Mouse (Mus musculus) testis, adult 2 months (tissue): Measurements from ENCODE around the gene Prcd. TPM values are rescaled to one million over a fixed set of nuclear protein-coding genes. Genes with fewer than 3 reads are reported as not detected.

Experiments
- H3K27ac ChIP-seq: fragments of 200-500 bp; 2 replicates; pipeline ENCODE4 v1.5.1; 2012; ENCODE audit warnings: low read depth, low read length; ENCODE audit not compliant: control insufficient read depth, insufficient read depth
- H3K27me3 ChIP-seq: fragments of 200-500 bp; 2 replicates; pipeline ENCODE4 v1.6.1; 2012; ENCODE audit warnings: mild to moderate bottlenecking, low read length, moderate library complexity; ENCODE audit not compliant: control insufficient read depth, insufficient read depth
- H3K36me3 ChIP-seq: fragments of 200-500 bp; 2 replicates; pipeline ENCODE4 v1.6.1; 2012; ENCODE audit warnings: mild to moderate bottlenecking, low read length; ENCODE audit not compliant: control insufficient read depth, insufficient read depth
- H3K4me1 ChIP-seq: fragments of 200-500 bp; 2 replicates; pipeline ENCODE4 v1.6.1; 2012; ENCODE audit warnings: low read length; ENCODE audit not compliant: control insufficient read depth, insufficient read depth
- H3K4me3 ChIP-seq: fragments of 200-500 bp; 2 replicates; pipeline ENCODE4 v1.5.1; 2012; ENCODE audit warnings: low read depth, mild to moderate bottlenecking, low read length, moderate library complexity, mixed read lengths; ENCODE audit not compliant: control insufficient read depth
- CTCF ChIP-seq: fragments of 200-500 bp; IDR thresholded peaks from 2 replicates; pipeline ENCODE4 v1.5.1; 2012; ENCODE audit warnings: low read depth, mild to moderate bottlenecking, inconsistent platforms, low read length, moderate library complexity; ENCODE audit not compliant: control insufficient read depth, insufficient read depth, insufficient replicate concordance
- POLR2A ChIP-seq: fragments of 200-500 bp; IDR thresholded peaks from 2 replicates; pipeline ENCODE4 v1.6.1; 2012; ENCODE audit warnings: low read depth, mild to moderate bottlenecking, inconsistent platforms, low read length, moderate library complexity; ENCODE audit not compliant: control insufficient read depth
- polyA plus RNA-seq: library from polyadenylated mRNA; depleted of rRNA; stranded (reverse); fragments of >200 nt; gene quantifications from 2 replicates; pipeline ENCODE4 v1.2.3, GENCODE M21; 2012

Gene Prcd
- polyA plus RNA-seq, 1 experiment = 7.8 TPM

DNA sequence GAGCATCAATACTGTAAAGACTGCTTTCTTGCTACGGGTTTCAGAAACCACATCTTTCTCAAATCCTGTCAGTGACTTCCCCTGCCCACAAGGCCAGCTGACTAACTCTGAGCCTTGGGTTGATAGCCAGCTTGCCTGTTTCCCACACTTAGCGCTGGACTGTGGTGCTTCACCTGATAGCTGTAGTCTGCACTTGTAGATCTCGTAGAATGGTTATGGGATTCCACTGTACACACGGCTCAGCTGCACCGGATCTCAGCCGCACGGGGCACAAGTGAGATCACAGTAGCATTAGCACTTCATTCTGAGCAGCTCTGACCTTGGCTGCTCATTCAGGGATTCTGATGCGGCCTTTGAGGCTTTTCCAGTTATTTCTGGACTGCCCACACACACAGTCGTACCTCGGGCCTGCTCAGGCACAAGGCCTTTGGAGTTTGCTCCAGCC is 15.1 kb downstream of the Prcd start:
- Histone ChIP-seq H3K27me3 (no peaks in the 10 kb centered on the region), H3K4me3 (no peak overlapping the region), H3K36me3 (peaks cover 2% of the 10 kb centered on the region; the same call in 1 of the 2 replicates), H3K4me1 (peaks cover 20% of the 10 kb centered on the region), H3K27ac (peak overlapping the region; percentile 59)
- TF ChIP-seq POLR2A (no peak), CTCF (peak; percentile 10; the same call in 1 of the 2 replicates)

DNA sequence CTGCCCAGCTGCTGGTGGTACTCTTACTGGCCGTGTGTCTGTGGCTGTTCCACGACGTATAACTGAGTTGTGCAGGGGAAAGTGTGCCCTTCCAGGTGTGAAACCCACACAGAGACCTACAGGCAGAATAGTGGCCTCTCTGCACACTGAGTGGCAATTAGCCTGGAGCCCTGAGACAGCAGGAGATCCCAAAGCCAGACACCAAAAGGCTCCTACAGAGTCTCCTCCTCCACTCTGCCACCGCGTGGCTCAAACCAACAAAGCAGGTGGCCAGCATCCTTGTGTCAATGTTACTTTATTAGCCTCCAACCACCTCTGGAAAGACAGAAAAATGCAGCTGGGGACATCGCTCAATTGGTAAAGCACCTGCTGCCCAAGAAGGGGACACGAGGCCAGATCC is 15.5 kb downstream of the Prcd start:
- TF ChIP-seq CTCF (0 out of 2 replicates have a peak, but pooled peaks have one; percentile 0), POLR2A (no peak)
- Histone ChIP-seq H3K36me3 (peaks cover 2% of the 10 kb centered on the region; the same call in 1 of the 2 replicates), H3K27ac (peak overlapping the region; percentile 59; the same call in 1 of the 2 replicates), H3K27me3 (no peaks in the 10 kb centered on the region), H3K4me1 (peaks cover 19% of the 10 kb centered on the region), H3K4me3 (no peak overlapping the region)

DNA sequence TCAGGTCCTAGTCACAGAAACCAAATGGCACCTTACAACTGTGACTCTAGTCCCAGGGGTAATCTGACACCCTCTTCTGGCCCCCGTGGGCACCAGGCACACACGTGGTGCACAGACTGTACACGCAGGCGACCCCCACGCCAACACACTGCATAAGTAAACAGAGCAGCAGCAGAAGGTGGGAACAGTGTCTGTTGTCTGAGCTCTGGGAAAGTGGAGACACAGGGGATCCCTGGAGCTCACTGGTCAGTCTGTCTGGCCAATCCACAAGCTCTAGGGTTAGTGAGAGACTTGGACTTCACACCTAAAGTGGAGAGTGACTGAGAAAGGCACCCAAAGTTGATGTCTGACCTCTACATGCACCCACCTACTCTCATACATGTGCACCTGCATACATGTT is 16.0 kb downstream of the Prcd start:
- no peak overlapping the region; the same call in 1 of the 2 replicates for H3K4me3 ChIP-seq
- H3K36me3 ChIP-seq = peaks cover 2% of the 10 kb centered on the region; the same call in 1 of the 2 replicates
- no peak overlapping the region; the same call in 1 of the 2 replicates for H3K27ac ChIP-seq
- H3K27me3 ChIP-seq = no peaks in the 10 kb centered on the region
- H3K4me1 ChIP-seq = peaks cover 18% of the 10 kb centered on the region
- TF ChIP-seq POLR2A = no peak
- no peak for TF ChIP-seq CTCF

DNA sequence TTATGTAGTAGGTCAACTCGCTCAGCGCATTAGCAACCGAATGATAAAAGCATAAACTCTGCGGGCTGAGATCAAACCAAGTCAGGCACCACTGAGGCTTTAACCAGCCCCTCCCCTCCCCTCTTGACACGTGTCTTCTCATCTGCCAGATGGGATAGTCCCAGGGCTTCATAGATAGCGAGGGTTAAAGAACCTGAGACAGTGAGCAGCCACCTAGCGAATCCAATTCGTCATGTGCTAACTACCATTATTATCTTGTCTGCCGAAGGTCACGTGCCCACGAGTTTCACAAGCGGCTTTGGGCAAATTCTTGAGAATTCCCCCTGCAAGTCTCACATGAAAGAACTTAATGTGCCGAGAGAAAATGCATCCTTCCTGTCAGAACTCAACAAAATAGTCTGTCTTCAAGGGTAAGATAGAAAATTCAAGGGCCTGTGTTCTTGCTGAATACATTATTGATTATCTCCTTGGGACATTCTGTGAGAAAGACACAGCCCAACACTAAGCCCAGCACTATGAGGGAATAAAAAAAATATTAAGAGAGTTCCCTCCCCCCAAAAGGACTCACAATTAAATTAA is 16.5 kb downstream of the Prcd start:
- peaks cover 18% of the 10 kb centered on the region for H3K4me1 ChIP-seq
- H3K27ac ChIP-seq = no peak overlapping the region
- peak overlapping the region; percentile 40; the same call in 1 of the 2 replicates for H3K4me3 ChIP-seq

DNA sequence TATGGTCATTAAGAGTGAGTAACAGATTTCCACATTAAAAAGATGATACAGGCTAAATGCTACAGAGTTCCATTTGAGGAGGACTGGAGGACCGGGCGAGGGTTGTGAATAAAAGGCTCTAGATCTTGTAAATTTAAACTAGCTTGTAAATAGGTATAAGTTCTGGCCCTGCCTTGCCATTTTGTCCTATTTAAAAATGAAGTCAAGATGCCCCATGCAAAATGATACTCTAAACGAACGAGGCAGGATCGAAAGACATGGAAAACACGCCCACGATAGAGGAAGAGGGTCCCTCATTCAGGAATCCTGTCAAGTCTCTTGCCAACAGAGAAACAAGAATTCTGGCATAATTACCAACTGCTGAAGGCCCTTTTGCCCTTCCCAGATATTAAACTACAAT is 17.1 kb downstream of the Prcd start:
- TF ChIP-seq CTCF (no peak), POLR2A (no peak)
- H3K4me3 ChIP-seq = peak overlapping the region; percentile 94
- H3K36me3 ChIP-seq = peaks cover 2% of the 10 kb centered on the region; the same call in 1 of the 2 replicates
- peaks cover 18% of the 10 kb centered on the region for H3K4me1 ChIP-seq
- H3K27me3 ChIP-seq = no peaks in the 10 kb centered on the region
- no peak overlapping the region for H3K27ac ChIP-seq

More for the DNA sequence above, 16.5 kb downstream of the Prcd start:
- no peaks in the 10 kb centered on the region for H3K27me3 ChIP-seq
- peaks cover 2% of the 10 kb centered on the region; the same call in 1 of the 2 replicates for H3K36me3 ChIP-seq
- no peak for TF ChIP-seq POLR2A
- no peak for TF ChIP-seq CTCF

DNA sequence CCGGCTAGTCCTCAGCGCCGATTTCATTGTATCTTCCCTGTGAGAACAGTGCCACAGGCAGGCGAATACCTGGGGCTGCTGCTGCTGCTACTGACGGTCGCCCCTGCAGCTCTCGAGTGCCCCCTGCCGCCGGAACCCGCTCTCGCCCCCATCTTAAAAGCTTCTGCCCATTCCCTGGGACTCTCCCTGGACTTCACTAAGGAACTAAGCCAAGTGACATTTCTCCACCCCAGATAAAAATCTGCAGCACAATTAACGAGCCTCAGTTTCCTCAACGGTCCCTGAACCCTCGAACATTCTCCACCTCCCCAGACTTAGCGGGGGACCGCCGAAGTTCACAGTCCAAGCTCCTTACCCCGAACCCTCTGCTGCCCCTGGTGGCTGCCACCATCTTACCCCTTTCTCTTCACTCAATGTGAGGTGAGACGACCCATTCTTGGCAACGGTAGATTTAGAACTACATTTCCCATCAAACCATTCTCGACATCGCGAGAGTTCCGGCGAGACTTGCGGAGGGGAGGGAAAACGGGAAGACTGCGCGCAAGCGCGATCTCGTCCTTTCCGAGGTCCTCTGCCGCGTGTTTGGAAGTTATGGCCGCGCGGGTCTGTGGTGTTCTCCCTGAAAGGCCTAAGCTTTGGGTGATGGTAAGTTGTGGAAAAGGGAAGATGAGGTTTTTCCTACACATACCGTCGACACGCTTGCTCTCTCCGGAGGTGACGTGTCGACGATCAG is 17.9 kb downstream of the Prcd start:
- Histone ChIP-seq H3K27me3 (no peaks in the 10 kb centered on the region), H3K27ac (peak overlapping the region; percentile 87), H3K4me1 (peaks cover 18% of the 10 kb centered on the region), H3K36me3 (peaks cover 2% of the 10 kb centered on the region; the same call in 1 of the 2 replicates), H3K4me3 (peak overlapping the region; percentile 94)
- peak; percentile 95 for TF ChIP-seq POLR2A
- peak; percentile 67 for TF ChIP-seq CTCF

DNA sequence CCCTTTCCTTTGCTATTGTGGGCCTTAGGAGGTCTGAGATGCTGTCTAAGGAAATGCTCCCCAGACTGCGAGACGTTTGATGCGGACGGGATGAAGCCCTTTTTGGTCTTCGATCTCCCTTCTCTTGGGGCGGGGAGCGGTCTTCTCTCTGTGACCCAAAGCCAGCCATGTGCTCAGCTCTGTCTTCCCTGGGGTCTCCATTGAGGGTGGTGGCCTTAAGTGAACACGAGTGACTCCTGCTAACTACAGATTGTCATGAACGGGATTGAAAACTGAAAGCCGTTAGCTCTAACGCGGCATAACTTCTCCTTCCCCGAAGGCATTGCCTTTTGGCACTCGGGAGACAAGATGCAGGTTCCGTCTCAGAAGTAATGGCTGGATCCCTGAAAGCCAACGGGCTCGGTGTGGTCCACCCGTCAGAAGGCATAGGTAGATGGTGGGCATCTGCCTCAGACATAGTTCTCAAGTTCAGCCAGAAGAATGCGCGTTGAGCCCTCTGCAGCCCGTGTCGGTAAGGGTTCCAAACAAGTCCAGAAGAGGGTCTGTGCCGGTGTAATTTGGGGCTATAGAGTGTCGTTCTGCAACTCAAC is 18.6 kb downstream of the Prcd start:
- Histone ChIP-seq H3K27ac (peak overlapping the region; percentile 87), H3K4me1 (peaks cover 18% of the 10 kb centered on the region), H3K36me3 (peaks cover 2% of the 10 kb centered on the region; the same call in 1 of the 2 replicates), H3K4me3 (peak overlapping the region; percentile 94), H3K27me3 (no peaks in the 10 kb centered on the region)
- TF ChIP-seq POLR2A (no peak), CTCF (no peak)
